Mouse (Mus musculus) regulatory T cell (primary cell): Measurements from ENCODE around the gene Sorbs2.

Experiments used
- in situ Hi-C: fragments of 300-600 bp; cut with MboI, MseI; formaldehyde crosslinking; loops from one replicate; pipeline ENCODE4 v1.15.1; 2025; ENCODE audit warnings: high pct_unique_total_duplicates

Sorbs2 gene

GRCm38 (mm10) chr8:45755482-45755881, 247.9 kb downstream of the Sorbs2 start:
- in situ Hi-C loops: no loop called here

GRCm38 (mm10) chr8:45755972-45756371, 248.4 kb downstream of the Sorbs2 start:
- in situ Hi-C loops: no loop called here

GRCm38 (mm10) chr8:45760622-45761021, 253.0 kb downstream of the Sorbs2 start:
- in situ Hi-C loops: no loop called here

GRCm38 (mm10) chr8:45761053-45761452, 253.5 kb downstream of the Sorbs2 start:
- in situ Hi-C loops: no loop called here

- in situ Hi-C loops: no loop called here
Measured at GRCm38 (mm10) chr8:45762982-45763689, 255.5 kb downstream of the Sorbs2 start.

- in situ Hi-C loops: no loop called here
Measured at GRCm38 (mm10) chr8:45763690-45764342, 256.2 kb downstream of the Sorbs2 start.

GRCm38 (mm10) chr8:45766138-45766537, 258.6 kb downstream of the Sorbs2 start:
- in situ Hi-C loops: no loop called here

GRCm38 (mm10) chr8:45774841-45775240, 267.3 kb downstream of the Sorbs2 start:
- in situ Hi-C loops: loop anchor here (10.0 kb wide), 1 partner anchor 830 kb away; no protein-coding TSS in a partner anchor

- in situ Hi-C loops: loop anchor here (10.0 kb wide), 1 partner anchor 829 kb away; no protein-coding TSS in a partner anchor
Measured at GRCm38 (mm10) chr8:45775481-45775880, 267.9 kb downstream of the Sorbs2 start.

- in situ Hi-C loops: loop anchor here (10.0 kb wide), 1 partner anchor 828 kb away; no protein-coding TSS in a partner anchor
Measured at GRCm38 (mm10) chr8:45776366-45776765, 268.8 kb downstream of the Sorbs2 start.

- in situ Hi-C loops: loop anchor here (10.0 kb wide), 1 partner anchor 828 kb away; no protein-coding TSS in a partner anchor
Measured at GRCm38 (mm10) chr8:45776977-45777376, 269.4 kb downstream of the Sorbs2 start.

GRCm38 (mm10) chr8:45780585-45780984, 273.0 kb downstream of the Sorbs2 start:
- in situ Hi-C loops: no loop called here

GRCm38 (mm10) chr8:45788610-45789009, 281.0 kb downstream of the Sorbs2 start:
- in situ Hi-C loops: no loop called here

- in situ Hi-C loops: no loop called here
Measured at GRCm38 (mm10) chr8:45794847-45795246, 287.3 kb downstream of the Sorbs2 start.

- in situ Hi-C loops: no loop called here
Measured at GRCm38 (mm10) chr8:45796331-45796740, 288.7 kb downstream of the Sorbs2 start.

GRCm38 (mm10) chr8:45799517-45799916, 291.9 kb downstream of the Sorbs2 start:
- in situ Hi-C loops: no loop called here

- in situ Hi-C loops: no loop called here
Measured at GRCm38 (mm10) chr8:45808597-45808996, 301.0 kb downstream of the Sorbs2 start.

GRCm38 (mm10) chr8:45816765-45817426, 309.3 kb downstream of the Sorbs2 start:
- in situ Hi-C loops: no loop called here

GRCm38 (mm10) chr8:45821650-45822049, 314.1 kb downstream of the Sorbs2 start:
- in situ Hi-C loops: no loop called here

GRCm38 (mm10) chr8:45829985-45830548, 322.5 kb downstream of the Sorbs2 start:
- in situ Hi-C loops: no loop called here

GRCm38 (mm10) chr8:45833896-45834295, 326.3 kb downstream of the Sorbs2 start:
- in situ Hi-C loops: no loop called here

GRCm38 (mm10) chr8:45843306-45843705, 335.7 kb downstream of the Sorbs2 start:
- in situ Hi-C loops: no loop called here
